Mouse (Mus musculus) ES-Bruce4 (cell line): ENCODE data around the gene Adcyap1r1. TPM values are rescaled to one million over a fixed set of nuclear protein-coding genes. Genes with fewer than 3 reads are reported as not detected.

Experiments
- H3K27ac ChIP-seq: 2 replicates; pipeline ENCODE4 v1.5.1; 2012; ENCODE audit warnings: low read length, inconsistent platforms; ENCODE audit not compliant: insufficient read depth
- H3K27me3 ChIP-seq: 2 replicates; pipeline ENCODE4 v1.6.1; 2012; ENCODE audit warnings: mild to moderate bottlenecking, low read length, inconsistent platforms; ENCODE audit not compliant: control insufficient read depth, poor library complexity, insufficient read depth, severe bottlenecking
- H3K36me3 ChIP-seq: 2 replicates; pipeline ENCODE4 v1.6.1; 2012; ENCODE audit warnings: inconsistent platforms, mild to moderate bottlenecking, low read length, moderate library complexity; ENCODE audit not compliant: control insufficient read depth, poor library complexity, insufficient read depth, severe bottlenecking
- H3K4me1 ChIP-seq: one replicate; pipeline ENCODE4 v1.8.1; 2011; ENCODE audit warnings: low read length; ENCODE audit not compliant: control insufficient read depth, insufficient read depth
- H3K4me3 ChIP-seq: 2 replicates; pipeline ENCODE4 v1.5.1; 2011; ENCODE audit warnings: low read depth, mild to moderate bottlenecking, low read length
- H3K9ac ChIP-seq: 2 replicates; pipeline ENCODE4 v1.6.1; 2012; ENCODE audit warnings: low read depth, mild to moderate bottlenecking, inconsistent platforms; ENCODE audit not compliant: poor library complexity, severe bottlenecking
- H3K9me3 ChIP-seq: replicated peaks from 2 replicates; pipeline ENCODE4 v1.6.1; 2012; ENCODE audit warnings: mild to moderate bottlenecking, low read length, inconsistent platforms; ENCODE audit not compliant: control insufficient read depth, poor library complexity, insufficient read depth, severe bottlenecking
- CTCF ChIP-seq: IDR thresholded peaks from one replicate; pipeline ENCODE4 v1.8.1; 2011; ENCODE audit warnings: low read depth, low read length
- EP300 ChIP-seq: IDR thresholded peaks from 2 replicates; pipeline ENCODE4 v1.6.1; 2011; ENCODE audit warnings: low read depth, low read length; ENCODE audit not compliant: insufficient read depth
- POLR2A ChIP-seq: IDR thresholded peaks from one replicate; pipeline ENCODE4 v1.8.1; 2011; ENCODE audit warnings: low read length; ENCODE audit not compliant: insufficient read depth
- polyA plus RNA-seq: library from polyadenylated mRNA; stranded (reverse); fragments of >200 nt; gene quantifications from 2 replicates; pipeline ENCODE4 v1.2.4, GENCODE M21; 2011; ENCODE audit warnings: low read depth; ENCODE audit not compliant: missing spikeins, insufficient read depth, insufficient read length

Adcyap1r1 gene
- polyA plus RNA-seq, 1 experiment: 0.34 TPM

GRCm38 (mm10) chr6:55462394-55462793 lies 10.6 kb downstream of the Adcyap1r1 start:
- Histone ChIP-seq H3K27me3 (no peaks in the 10 kb centered on the region), H3K36me3 (no peaks in the 10 kb centered on the region), H3K4me1 (peaks cover 12% of the 10 kb centered on the region), H3K27ac (no peak overlapping the region), H3K9ac (no peak overlapping the region), H3K9me3 (no peaks in the 10 kb centered on the region), H3K4me3 (no peak overlapping the region)
- TF ChIP-seq EP300 (no peak), CTCF (no peak), POLR2A (no peak)

GRCm38 (mm10) chr6:55463966-55464365 lies 12.2 kb downstream of the Adcyap1r1 start:
- TF ChIP-seq EP300 (no peak), CTCF (no peak), POLR2A (no peak)
- Histone ChIP-seq H3K4me1 (peaks cover 12% of the 10 kb centered on the region), H3K27ac (no peak overlapping the region), H3K27me3 (no peaks in the 10 kb centered on the region), H3K4me3 (no peak overlapping the region), H3K9me3 (no peaks in the 10 kb centered on the region), H3K9ac (no peak overlapping the region), H3K36me3 (no peaks in the 10 kb centered on the region)

- H3K9ac ChIP-seq: no peak overlapping the region
- H3K9me3 ChIP-seq: no peaks in the 10 kb centered on the region
- no peaks in the 10 kb centered on the region for H3K36me3 ChIP-seq
- H3K4me1 ChIP-seq: peaks cover 12% of the 10 kb centered on the region
- no peak overlapping the region for H3K27ac ChIP-seq
- no peaks in the 10 kb centered on the region for H3K27me3 ChIP-seq
- no peak overlapping the region for H3K4me3 ChIP-seq
- TF ChIP-seq EP300 (no peak), CTCF (no peak), POLR2A (no peak)
Observed at GRCm38 (mm10) chr6:55465311-55465710, 13.5 kb downstream of the Adcyap1r1 start.

- TF ChIP-seq CTCF: no peak
- TF ChIP-seq EP300: no peak
- no peak for TF ChIP-seq POLR2A
- Histone ChIP-seq H3K27me3 (no peaks in the 10 kb centered on the region), H3K27ac (no peak overlapping the region), H3K36me3 (no peaks in the 10 kb centered on the region), H3K9ac (no peak overlapping the region), H3K4me3 (no peak overlapping the region), H3K4me1 (peaks cover 12% of the 10 kb centered on the region), H3K9me3 (no peaks in the 10 kb centered on the region)
Observed at GRCm38 (mm10) chr6:55466301-55466761, 14.6 kb downstream of the Adcyap1r1 start.

- no peak for TF ChIP-seq CTCF
- no peak for TF ChIP-seq EP300
- no peak for TF ChIP-seq POLR2A
- Histone ChIP-seq H3K9me3 (no peaks in the 10 kb centered on the region), H3K36me3 (no peaks in the 10 kb centered on the region), H3K9ac (no peak overlapping the region), H3K4me3 (no peak overlapping the region), H3K27ac (no peak overlapping the region), H3K27me3 (no peaks in the 10 kb centered on the region), H3K4me1 (peaks cover 7% of the 10 kb centered on the region)
Observed at GRCm38 (mm10) chr6:55470691-55471090, 18.9 kb downstream of the Adcyap1r1 start.

- Histone ChIP-seq H3K4me1 (no peaks in the 10 kb centered on the region), H3K36me3 (no peaks in the 10 kb centered on the region), H3K4me3 (no peak overlapping the region), H3K9me3 (no peaks in the 10 kb centered on the region), H3K27me3 (no peaks in the 10 kb centered on the region), H3K27ac (no peak overlapping the region), H3K9ac (no peak overlapping the region)
- no peak for TF ChIP-seq CTCF
- no peak for TF ChIP-seq POLR2A
- TF ChIP-seq EP300: no peak
Observed at GRCm38 (mm10) chr6:55472381-55472780, 20.6 kb downstream of the Adcyap1r1 start.
